Mouse (Mus musculus) G1E (cell line): ENCODE data around the gene Apol7c.
"Not testable (repeated sequence)": the region's sequence is repeated elsewhere in the genome, so short reads cannot be mapped to it uniquely, and the experiment has no call there.

Source experiments
- CTCF ChIP-seq: IDR thresholded peaks from 2 replicates; pipeline ENCODE4 v1.5.1; 2012; ENCODE audit warnings: low read depth, low read length, inconsistent platforms, mixed read lengths
- POLR2AphosphoS5 ChIP-seq: IDR thresholded peaks from 2 replicates; pipeline ENCODE4 v1.6.1; 2012; ENCODE audit warnings: low read depth, low read length, inconsistent platforms; ENCODE audit not compliant: insufficient replicate concordance

- TF ChIP-seq POLR2AphosphoS5, CTCF: not testable (repeated sequence)
These were observed 9.8 kb downstream of the Apol7c start for GRCm38 (mm10) chr15:77523186-77523843.
